Mouse (Mus musculus): ENCODE measurements around the gene Spsb4.

GRCm38 (mm10) chr9:96958009-96958615 is 60.5 kb downstream of the Spsb4 start:
- TF ChIP-seq TAL1 (IDR thresholded peaks at IDR 0.05; ENCODE audit: low read length), result no peak
- TF ChIP-seq GATA1 (IDR thresholded peaks at IDR 0.05; ENCODE audit: low read length), result no peak

All from erythroblast, embryonic 14.5 days (primary cell).